Mouse (Mus musculus): ENCODE results near the gene Mettl16. TPM values are rescaled to one million over a fixed set of nuclear protein-coding genes. Genes with fewer than 3 reads are reported as not detected.
A peak's percentile ranks its signal among the peaks of the same experiment; 100 is the strongest.

The Mettl16 gene
- total RNA-seq, 1 experiment from 2014 or later, result 35.9 TPM

DNA sequence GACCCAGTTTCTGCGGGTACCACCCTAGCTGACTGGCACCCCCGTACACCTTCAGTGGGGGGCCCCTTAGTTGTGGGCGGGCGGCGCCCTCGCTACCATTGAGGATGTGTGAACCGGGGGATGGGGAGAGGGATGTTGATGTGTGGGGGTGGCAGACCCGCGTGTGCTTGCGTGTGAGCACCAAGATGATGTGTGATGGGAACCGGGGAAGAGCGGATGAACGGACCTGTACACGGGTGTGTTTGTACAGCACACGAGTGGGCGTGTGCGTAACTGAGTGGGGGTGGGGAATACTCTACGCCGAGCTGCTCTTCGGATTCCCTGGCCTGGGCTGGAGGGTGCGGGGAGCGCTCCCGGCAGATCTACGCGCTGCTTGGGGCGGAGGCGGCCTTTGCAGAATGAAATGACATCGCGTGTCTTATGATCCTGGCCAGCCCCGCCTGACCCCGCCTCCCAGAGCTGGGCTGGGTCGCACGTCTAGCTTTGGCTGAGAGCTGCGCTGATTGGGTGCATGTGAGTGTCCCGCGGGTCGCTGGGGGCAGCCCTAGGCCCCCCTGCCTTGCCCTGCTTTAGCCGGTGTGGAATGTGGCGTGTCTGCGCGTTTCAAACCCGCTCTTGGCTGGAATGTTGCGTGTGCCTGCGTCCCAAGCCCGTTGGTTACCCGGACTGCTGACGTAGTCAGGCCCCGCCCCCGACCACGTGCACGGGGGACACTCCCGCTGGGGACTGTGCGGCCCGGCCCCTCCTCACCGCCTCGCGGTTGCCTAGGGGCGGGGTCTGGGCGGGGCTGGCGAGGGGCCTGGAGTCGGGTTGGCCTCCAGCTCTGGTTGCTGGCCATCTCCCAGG, 61.2 kb downstream of the Mettl16 start:
- peak; percentile 100 for DNase-seq

DNA sequence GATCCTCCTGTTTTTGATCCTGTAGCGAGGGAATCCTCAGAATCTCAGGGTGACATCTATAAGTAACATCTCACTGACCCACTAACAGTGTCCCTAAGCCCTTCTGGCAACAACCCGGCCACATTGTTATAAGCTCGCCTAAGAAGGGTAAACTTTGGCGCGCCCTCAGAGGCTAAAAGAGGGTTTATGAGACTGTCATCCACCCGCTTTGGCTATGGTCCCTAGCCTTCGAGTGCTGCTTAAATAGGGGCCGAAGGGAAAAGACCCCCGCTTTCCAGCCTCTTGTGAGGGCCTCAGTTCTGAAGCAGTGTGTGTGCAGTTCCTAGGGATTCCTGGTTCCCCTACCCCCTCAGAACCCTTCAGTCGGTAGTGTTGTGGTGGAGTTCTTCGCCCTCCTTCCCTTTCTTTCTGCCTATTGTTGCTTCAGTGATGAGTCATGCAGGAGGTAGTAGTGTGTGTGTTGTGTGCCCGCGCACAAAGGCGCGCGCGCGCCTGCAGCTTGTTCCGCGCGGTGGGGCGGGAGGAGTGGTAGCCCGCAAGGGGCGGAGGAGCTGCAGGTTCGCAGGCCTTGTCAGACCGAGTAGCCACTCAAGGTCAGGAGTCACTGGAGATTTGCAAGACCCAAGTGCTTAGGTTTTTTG, 62.0 kb downstream of the Mettl16 start:
- DNase-seq, result peak; percentile 78

DNA sequence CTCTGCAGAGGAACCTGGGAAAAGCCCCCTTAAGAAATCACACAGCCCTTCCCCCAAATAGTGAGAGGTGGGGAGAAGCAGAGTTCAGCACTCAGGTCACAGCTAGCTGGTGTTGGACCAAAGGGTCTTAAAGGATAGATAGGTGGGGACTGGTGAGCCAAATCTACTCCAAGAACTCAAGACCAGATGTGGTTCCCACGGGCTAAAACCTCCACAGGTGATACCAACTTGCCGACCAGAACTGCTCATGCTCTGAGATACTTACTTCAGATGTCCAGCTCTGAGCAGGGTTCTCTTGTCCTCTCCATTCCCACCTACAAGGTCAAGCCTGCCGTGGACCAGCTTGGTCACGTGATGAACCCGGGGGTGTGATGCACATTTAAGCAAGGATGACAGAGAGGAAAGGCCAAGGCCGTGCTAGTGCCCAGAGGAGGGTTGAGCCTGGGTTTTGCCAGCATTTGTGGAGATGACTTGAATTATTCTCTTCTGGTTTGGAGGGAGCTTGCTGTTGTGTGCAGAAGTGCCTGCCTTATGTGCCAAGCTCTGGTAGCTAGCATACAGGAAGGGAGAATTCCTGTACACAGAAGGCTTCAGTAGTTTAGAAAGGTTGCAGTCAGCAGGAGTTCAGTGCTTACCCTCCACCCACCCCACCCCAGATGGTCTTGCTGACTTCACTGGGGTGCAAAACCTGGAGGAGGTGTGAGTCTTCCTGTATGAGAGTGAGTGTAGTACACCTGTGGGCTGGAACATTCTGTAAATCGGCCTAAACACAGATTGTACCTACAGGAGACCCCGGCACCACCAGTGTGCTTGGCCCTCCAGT, 63.1 kb downstream of the Mettl16 start:
- peak; percentile 73 for DNase-seq

DNA sequence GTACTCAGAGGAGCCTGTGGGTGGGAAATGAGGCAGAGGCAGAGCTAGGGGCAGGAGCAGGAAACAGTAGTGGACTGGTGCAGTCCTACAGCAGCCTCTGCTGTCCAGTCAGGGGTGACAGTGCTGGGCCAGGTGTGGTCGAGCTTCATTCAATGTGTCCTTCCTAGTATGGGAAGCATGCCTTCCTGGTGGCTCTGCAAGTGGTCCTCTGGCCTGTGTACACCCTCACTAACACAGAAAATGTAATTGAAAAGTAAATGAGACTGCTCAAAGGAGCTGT, 63.7 kb downstream of the Mettl16 start:
- no peak for DNase-seq

DNA sequence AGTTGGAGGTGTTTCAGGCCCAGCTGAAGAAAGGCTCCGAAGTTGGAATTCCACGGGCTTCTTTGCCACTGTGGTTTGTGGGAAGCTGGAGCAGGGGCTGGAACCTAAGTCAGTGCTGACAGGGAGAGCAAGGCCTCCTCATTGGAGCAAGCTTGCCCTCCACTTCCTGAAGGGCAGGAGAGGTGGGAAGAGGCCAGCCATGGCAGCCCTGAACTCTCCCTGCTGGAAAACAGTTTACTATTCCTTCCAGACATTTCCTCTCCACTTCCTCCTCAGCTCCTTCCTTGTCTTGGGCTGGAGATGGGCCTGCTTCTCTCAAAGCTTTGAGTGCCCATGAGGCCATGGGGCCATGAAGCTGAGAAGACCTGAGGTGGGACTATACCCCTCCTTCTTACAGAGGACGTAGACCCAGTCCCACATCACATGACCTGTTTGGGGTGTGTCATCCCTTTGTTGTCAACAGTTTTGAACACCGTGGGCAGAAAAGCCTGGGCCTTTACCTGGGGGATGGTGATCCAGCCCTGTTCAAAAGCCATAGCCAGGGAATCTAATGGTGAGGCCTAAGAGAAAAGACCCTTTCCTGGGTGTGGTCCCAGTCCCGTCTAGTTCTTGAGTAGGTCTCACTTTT, 64.1 kb downstream of the Mettl16 start:
- no peak for DNase-seq

DNA sequence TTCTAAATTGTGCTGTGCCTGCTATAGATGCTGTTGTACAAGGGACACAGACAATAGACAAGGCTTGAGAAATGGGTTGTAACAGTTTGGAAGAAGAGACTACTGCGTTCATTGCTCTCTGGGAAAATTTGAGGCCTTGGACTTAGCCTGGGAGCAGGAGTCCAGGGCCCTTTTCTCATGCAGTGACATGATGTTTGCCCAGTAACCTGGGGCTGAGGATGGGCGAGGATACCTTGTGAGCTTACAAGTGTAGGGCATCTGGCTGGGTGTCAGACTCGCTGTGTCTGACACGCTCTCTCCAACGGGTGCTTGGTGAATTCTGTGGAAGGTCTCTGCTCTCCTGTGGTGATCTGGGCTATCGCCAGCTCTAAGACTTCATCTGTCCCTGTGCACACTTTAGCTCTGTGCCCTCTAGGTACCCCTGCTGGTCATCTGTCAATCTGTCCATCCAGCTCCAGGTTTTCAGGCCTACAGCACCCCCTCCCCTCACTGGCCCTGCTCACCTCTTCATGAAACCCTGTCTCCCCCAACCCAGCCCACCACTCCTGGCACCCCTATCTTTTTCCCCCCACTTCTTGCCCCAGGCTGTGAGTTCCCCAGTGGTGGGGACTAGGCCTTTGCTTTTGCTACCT, 65.1 kb downstream of the Mettl16 start:
- DNase-seq, result no peak

DNA sequence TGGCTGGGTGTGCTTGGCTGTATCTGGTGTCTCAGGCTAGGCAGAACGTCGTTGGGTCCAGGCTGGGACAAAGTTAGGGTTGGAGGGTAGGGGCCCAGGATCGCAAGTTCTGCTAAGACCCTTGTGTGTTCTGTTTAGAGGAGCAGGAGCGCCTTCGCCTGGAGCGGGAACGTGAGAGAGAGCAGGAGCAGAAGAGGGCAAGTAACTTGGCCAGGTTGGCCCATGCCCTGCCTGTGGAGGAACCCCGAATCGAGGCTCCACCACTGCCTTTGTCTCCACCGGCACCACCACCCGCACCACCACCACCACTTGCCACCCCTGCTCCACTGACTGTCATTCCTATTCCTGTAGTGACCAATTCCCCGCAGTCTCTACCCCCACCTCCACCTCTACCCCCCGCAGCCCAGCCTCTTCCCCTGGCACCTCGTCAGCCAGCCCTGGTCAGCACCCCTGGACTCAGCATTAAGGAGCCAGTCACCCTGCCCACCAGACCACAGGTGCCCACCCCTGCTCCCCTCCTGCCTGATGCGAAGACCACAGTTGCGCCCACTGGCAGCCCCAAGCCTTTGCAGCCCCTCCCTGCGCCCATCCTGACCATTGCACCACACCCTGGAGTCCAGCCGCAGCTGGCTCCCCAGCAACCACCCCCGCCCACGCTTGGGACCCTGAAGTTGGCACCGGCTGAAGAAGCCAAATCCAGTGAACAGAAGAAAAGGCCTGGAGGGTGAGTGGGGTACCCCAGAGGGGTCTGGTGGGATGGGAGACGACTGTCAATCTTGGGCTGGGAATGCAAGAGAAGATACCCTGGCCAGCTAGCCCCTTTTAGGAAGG, 65.8 kb downstream of the Mettl16 start:
- DNase-seq, result no peak

DNA sequence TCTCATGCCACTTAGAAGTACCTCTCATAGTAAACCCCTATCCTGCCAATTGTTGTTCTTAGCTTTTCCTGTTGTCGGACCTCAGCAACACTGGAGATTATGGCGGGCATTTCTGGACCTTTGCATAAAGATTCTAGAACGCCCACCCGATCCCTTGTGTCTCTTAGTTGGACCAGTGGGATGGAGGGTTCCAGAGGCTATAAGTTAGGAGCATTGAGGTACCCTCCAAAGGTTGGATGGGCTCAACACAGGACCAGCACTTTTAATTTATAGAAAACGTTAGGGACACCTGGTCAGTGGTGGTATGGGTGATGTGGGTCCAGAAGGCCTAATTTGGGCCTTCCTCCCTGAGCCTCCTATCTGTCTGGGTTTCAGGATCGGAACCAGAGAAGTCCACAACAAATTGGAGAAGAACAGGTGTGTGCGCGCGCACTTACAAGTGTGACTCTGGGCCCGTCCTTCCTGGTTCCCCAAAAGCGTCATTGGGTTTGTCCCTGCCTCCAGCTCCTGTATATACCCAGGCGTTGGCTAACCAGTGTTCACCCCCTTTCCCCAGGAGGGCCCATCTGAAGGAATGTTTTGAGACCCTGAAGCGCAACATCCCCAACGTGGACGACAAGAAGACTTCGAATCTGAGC, 66.5 kb downstream of the Mettl16 start:
- no peak for DNase-seq

DNA sequence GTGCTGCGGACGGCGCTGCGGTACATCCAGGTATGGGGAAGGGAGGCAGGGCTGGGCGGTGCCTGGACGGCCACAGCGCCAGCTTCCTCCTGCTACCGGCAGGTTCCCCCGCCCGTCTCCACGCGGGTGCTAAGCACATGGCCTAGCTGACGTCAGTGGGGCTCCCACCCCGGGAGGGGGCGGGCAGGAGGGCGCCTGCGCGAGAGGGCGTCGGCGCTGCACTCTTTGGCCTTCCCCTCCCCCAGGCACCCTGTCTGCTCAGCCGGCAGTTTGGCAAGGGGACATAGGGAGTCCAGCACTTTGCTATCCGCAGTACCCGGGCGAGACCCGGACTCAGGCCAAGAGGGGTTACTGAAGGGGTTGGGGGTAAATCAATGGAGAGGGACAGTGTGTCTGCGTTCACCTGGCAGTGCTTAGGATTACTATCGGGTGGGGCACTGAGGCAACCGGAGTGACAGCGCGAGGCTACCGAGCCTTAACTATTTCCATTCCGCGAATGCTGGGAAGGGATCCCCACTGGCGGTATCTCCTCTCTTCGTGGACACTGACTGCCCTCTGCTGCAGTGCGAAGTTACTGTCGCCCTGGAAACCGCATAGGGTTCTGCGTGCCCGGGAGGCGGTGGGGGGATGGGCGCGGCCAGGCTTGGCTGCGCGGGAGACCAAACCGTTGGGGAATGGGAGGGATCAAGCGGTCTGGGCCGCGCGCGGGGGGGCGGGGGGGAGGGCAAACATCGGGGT, 67.2 kb downstream of the Mettl16 start:
- DNase-seq, result peak; percentile 94

DNA sequence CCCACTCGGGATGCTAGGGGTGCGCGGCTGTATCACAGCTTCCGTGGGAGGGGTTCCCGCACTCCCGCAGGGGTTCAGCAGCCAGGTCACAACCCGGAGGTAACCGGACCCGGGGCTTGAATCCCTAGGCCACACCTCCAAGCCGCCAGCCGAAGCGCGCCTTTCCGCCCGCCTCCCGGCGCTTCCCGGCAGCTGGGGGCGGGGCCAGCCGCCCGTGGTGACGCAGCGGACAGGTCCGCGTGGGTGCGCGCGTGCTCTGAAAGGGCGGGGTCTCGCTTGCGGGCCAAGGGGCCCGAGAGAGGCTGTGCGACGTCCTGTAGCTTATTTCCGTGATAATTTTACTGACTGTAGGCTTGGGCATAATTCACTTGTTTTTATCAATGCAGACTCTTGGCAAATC, 67.8 kb downstream of the Mettl16 start:
- peak; percentile 94 for DNase-seq

DNA sequence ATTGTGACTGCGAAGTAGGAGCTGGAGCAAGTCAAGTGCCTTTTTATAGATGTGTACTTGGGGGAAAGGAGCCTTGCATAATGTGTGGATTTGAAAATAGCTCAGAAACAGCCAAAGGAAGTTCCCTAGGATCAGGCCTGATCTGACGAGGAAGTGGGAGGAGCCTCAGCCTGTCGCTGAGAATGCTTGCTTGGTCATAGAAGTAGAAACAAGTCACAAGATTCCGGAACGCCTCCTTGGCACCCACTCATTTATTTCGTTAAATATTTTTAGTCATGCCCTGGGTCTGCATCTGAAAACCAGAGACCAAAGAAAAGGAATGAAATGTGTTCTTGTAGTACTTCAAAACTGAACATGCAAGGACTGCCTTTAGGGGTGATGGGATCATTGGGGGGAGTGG, 68.3 kb downstream of the Mettl16 start:
- peak; percentile 26 for DNase-seq

DNA sequence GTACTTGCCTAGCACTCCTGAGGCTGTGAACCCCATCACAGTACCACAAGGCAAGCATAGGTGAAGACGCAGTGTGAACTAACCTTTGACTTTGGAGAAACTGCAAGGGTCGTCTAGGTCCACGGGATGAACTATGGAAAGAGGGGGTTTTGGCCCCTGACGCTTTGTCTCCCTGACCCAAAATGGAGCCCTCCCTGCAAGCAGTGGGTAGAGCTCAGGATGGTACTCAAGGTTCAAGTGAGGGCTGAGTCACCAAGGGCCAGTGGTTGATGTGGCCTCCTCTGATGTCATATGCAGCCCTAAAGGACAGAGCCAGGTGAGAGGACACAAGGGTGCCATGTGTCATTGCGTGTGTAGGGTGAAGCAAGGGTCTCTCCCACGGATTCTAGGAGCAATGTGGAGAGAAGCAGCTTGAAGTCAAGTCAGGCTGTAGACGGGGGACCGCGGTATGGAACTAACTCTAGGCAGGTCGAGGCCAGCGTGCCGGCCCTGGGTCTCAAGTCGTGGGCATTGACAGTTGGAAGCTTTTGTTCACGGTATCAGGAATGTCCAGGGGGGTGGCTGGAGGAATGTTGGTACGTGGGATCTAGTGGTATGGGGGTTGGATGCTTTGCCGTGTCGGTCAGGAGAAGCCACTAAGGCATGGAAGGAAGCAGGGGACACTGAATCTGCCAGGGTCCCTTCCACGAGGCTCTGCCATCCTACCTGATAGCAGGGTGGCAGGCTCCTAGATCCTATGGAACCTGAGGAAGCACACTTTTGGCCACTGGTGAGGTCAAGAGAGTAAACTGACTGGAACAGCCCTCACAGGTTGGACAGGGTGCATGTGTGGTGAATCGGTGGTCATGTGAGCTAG, 69.5 kb downstream of the Mettl16 start:
- peak; percentile 1 for DNase-seq

DNA sequence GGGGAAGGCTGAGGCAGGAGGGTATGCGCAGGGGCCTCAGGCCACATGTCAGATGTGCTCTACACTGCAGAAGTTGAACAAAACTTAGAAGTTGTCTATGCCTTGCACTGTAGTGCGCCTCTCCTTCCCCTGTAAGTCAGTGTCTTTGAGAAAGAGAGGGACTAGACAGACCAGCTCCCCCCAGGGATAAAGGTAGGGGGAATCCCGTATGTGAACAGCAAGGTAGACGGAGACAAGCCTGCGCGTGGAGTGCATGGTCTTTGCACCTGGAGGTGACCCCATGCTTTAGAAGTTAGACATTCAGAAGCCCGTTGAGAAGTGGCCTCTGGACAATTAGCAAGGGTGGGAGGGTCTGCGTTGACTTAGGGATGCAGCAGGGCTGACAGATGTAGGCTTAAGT, 70.1 kb downstream of the Mettl16 start:
- no peak for DNase-seq

DNA sequence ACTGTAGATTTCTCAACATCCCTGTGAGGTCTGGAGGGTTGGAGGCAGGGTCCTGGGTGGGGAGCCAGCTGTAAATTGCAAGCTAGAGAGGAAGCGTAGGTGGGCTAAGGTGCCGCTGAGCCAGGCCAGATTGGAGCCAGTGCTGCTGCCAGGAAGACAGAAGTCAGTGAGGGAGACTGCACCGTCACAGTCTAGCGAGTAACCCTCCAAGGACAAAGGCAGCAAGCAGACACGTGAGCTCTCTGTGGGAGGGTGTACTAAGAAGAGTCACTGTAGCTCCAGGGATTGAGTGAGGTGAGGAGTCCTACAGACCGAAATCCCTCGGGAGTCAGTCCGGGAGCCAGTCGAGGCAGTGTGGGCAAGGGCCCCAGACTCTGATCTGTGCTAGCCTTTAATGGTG, 70.7 kb downstream of the Mettl16 start:
- peak; percentile 49 for DNase-seq

DNA sequence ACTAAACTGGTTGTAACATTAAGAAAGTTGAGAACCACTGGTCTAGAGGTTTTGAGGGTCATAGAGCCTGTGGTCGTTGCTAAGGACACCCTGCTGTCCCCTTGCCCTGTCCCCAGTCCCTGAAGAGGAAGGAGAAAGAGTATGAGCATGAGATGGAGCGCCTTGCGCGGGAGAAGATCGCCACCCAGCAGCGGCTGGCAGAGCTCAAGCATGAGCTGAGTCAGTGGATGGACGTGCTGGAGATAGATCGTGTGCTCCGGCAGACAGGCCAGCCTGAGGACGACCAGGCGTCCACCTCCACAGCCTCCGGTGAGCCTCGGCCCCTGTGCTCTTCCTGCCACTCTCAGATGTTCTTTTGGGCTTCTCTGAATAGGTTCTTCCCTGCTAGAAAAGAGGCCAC, 71.4 kb downstream of the Mettl16 start:
- DNase-seq, result no peak

DNA sequence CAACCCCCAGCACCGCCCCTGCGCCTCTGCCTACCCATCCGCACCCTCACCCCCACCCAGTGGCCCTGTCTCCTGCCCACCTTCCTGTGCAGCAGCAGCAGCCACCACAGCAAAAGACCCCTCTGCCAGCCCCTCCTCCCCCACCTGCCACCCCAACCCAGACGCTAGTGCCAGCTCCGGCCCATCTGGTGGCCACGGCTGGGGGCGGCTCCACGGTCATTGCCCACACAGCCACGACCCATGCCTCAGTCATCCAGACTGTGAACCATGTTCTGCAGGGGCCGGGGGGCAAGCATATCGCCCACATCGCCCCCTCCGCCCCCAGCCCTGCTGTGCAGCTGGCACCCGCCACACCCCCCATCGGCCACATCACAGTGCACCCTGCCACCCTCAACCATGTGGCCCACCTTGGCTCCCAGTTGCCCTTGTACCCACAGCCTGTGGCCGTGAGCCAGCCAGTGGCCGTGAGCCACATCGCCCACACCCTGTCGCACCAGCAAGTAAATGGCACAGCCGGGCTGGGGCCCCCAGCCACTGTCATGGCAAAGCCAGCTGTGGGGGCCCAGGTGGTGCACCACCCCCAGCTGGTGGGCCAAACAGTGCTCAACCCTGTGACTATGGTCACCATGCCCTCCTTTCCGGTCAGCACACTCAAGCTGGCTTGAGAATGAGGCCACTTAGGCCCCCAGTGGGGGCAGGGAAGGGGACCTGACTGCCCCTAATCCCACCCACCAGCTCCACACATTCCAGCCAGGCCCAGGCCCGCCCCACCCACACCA, 72.2 kb downstream of the Mettl16 start:
- DNase-seq, result no peak

DNA sequence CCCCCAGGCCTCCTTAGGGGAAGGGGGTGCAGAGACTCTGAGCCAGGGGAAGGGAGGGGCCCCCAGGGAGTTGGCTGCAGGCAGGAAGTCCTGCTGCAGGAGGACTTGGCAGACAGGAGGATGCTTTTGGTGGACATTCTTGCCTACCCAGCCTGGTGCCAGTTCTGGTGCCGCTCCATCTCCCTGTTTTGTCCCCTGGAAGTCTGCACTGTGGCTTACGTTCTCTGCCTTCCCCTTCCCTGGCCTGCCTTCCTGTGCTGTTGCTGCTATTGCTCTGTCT, 72.7 kb downstream of the Mettl16 start:
- no peak for DNase-seq

DNA sequence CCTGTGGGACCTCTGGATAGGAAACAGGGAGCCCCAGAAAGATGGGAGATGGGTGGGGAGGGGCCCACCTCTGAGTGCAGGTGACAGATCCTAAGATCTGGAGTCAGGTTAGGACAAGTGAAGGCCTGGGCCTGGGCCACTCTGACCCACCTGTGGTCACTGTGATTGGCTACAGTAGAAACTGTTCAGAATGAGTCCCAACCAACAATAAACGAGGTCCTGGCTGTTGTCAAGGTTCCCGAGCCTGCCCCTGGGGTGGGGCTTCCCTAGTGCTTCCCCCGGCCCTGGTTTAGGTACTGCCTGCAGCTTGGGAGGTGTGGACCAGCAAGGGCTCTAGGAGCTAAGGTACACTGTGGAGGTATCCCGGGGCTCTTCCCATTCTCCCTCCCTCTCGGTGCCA, 73.1 kb downstream of the Mettl16 start:
- DNase-seq, result no peak

DNA sequence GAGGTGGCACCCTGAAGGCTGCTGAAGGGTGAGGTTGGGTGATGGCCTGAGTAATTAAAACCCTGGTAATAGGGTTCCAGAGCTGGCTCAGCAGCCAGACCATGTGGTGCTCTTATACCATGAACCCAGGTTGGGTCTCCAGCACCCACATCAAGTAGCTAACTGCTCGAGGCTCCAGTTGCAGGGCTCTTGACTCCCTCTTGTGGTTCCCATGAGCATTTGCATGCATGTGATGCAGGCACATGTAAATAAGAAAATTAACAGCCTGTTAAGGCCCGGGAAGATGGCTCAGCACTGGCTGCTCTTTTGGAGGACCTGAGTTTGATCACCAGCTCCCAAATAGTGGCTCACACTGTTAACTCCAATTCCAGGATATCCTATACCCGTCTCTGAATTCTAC, 75.2 kb downstream of the Mettl16 start:
- DNase-seq, result no peak
